Mouse (Mus musculus) lung, adult 2 months (tissue): ENCODE measurements at regions not wholly inside any gene's neighbourhood (a gene's known extent, or its start where the extent isn't known, plus 50 kb on each side); places are given as distances from the start of the nearest gene placed in this dataset.

Source experiments
- DNase-seq: peaks from one replicate; pipeline ENCODE4 v3.0.0; 2022
- H3K4me1 ChIP-seq: fragments of 200-500 bp; 2 replicates; pipeline ENCODE4 v1.6.1; 2011; ENCODE audit warnings: low read length; ENCODE audit not compliant: control insufficient read depth, insufficient read depth
- H3K4me3 ChIP-seq: fragments of 200-500 bp; replicated peaks from 2 replicates; pipeline ENCODE3; 2011; ENCODE audit warnings: low read depth, mild to moderate bottlenecking, control low read depth, low read length; ENCODE audit errors: extremely low read depth
- CTCF ChIP-seq: fragments of 200-500 bp; IDR thresholded peaks from 2 replicates; pipeline ENCODE4 v1.5.1; 2011; ENCODE audit warnings: mild to moderate bottlenecking, low read length, control low read depth; ENCODE audit not compliant: insufficient read depth
- POLR2A ChIP-seq: fragments of 200-500 bp; IDR thresholded peaks from 2 replicates; pipeline ENCODE4 v1.6.1; 2011; ENCODE audit warnings: low read depth, mild to moderate bottlenecking, control low read depth, low read length, borderline replicate concordance; ENCODE audit errors: extremely low read depth
- WGBS: fragments of 180-500 bp; shearing (Covaris S2); methylation state at CpG from one replicate; pipeline ENCODE4 v1.1.7; 2018; 5-methylcytosine and 5-hydroxymethylcytosine counted together

DNA sequence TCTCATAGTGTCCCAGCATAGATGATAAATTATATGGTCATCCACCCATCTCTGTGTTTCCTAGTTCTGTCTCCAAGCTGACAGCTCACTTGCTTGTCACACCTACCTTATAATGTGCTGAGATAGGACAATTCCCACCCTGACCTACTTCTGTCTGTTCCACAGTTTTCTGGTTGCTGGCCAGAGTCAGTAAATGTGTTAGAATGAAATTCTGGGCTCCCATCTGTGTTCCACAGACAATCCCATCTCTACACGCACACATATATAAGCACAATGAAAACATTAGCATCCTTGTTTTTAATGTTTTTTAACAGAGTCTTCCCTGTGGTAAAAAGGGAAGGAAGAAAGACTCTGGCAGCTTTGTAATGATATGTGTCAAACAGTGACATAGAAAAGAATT, 165.5 kb upstream of the Plxna2 start:
- WGBS, result 77% methylated on average over 1 of the region's 1 CpGs
- no peak for TF ChIP-seq POLR2A
- no peak for TF ChIP-seq CTCF

DNA sequence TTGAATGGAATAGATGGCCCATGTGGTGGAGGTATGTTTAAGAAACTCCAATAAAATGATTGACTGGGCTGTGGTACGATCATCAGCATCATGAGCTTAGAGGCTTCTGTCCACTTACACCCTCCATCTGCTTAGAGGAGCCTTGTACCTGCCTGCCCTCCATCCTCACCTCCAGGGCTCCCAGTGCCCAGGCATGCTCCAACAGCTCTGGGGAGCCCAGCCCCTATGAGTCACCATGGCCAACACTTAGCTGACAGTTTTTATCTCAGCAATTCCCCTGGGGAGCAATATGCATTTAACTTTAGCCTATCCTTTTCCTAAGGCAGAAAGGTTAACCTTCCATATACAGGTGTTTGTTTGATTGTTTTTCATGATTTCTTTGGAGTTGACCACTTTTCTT, 174.3 kb upstream of the Plxna2 start:
- DNase-seq, result no peak
- 91% methylated on average over 1 of the region's 1 CpGs for WGBS
- TF ChIP-seq CTCF (no peak), POLR2A (no peak)
- no peaks in the 10 kb centered on the region for H3K4me1 ChIP-seq
- H3K4me3 ChIP-seq, result no peak overlapping the region

More for the DNA sequence above, 165.5 kb upstream of the Plxna2 start:
- H3K4me3 ChIP-seq, result no peak overlapping the region
- DNase-seq, result no peak
- no peaks in the 10 kb centered on the region for H3K4me1 ChIP-seq

DNA sequence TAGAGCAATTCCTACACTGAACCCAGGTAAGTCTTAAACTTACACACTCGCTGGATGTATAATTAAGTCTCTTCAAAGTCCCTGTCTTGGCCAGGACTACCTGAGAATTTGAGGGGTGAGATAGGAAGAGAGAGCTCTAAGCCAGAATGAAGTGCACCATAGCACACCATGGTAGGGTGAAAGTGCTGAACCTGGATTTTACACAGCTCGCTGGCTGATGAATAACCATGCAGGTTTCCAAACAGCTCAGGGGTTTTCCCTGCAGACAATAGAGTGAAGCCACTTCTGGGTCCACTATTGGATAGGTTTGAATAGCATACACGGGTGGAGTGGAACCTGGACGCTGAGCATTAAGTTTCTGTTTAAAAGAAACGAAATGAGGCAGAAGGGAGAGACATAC, 180.7 kb upstream of the Plxna2 start:
- DNase-seq, result no peak
- Histone ChIP-seq H3K4me1 (no peaks in the 10 kb centered on the region), H3K4me3 (no peak overlapping the region)
- 73% methylated on average over 5 of the region's 5 CpGs for WGBS
- TF ChIP-seq CTCF (no peak), POLR2A (no peak)

DNA sequence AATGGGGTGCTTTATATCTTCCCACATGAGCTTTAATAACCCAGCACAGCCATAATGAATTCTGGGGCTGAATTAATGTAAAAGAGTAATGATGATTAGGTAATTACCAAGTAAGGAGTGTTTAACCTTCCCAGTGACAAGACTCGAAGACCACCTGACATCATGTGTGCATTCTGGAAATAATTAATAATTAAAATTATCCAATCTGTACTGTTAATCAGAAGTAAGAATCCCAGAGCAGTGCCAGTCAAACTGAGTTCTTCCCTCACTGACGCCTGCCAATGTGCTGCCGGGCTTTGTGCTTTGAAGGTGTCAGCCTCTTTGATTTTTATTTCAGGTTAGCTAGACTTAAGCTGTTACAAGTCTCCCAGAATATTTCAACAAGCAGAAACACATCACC, 183.0 kb upstream of the Plxna2 start:
- TF ChIP-seq POLR2A (no peak), CTCF (no peak)
- WGBS, result 73% methylated on average over 3 of the region's 3 CpGs

DNA sequence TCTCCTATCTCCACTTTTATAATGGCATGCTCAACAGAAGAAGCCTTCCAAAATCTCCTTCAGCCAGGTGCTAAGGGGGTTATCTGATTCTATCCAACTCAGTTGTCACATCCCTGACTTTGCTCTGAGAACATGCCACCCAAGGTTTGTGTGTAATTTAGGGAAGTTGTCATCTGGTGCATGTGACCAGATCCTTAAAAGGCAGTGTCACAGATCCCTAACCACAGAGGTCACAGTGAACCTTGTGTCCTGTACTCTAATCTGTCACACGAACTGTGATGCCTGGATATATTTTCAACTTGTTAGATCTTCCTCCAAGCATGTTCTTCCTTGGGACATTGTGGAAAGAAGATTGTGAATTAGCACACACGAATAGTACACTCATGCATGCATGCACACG, 189.4 kb upstream of the Plxna2 start:
- WGBS, result 66% methylated on average over 3 of the region's 3 CpGs
- H3K4me3 ChIP-seq, result no peak overlapping the region
- H3K4me1 ChIP-seq, result no peaks in the 10 kb centered on the region
- no peak for DNase-seq
- TF ChIP-seq POLR2A, result no peak
- TF ChIP-seq CTCF, result no peak

More for the DNA sequence above, 183.0 kb upstream of the Plxna2 start:
- Histone ChIP-seq H3K4me3 (no peak overlapping the region), H3K4me1 (no peaks in the 10 kb centered on the region)
- no peak for DNase-seq

DNA sequence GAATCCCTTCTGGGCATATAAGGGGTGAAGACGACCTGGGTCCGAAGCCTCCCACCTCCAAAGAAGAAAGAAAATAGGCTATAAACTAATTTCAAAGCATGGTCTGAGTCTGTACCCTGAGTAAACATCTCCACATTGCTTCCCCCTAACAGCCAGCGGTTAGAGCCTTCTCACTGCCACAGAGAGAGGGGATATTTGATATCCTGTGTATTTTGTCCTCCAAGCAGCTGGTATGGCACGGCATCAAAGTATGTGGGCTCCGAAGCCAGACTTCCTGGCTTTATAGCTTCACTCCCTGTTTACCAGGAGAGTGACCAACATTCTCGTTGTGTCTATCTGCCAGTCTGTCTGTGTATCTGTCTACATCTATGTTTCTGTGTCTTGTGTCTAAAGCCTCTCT, 191.7 kb upstream of the Plxna2 start:
- 46% methylated on average over 6 of the region's 6 CpGs for WGBS
- Histone ChIP-seq H3K4me1 (no peaks in the 10 kb centered on the region), H3K4me3 (no peak overlapping the region)
- DNase-seq, result no peak
- no peak for TF ChIP-seq CTCF
- no peak for TF ChIP-seq POLR2A

DNA sequence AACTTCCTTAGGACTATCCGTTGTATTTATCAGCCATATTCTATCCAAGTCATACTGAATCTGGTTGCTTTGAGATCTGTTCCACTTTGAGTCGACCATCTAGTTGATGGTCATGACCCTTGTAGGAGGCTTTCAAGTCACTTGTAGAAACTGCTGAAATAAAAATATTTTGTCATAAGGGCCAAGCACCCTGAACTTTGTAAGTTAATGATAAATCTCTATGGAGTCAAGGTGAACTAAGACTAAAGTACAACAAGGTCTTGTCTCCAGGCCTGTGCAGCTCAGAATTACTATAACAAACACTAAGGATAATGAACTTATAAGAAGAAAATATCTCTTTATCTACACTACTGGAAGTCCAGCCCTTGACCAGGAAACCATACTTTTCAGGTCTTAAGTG, 193.8 kb upstream of the Plxna2 start:
- Histone ChIP-seq H3K4me1 (no peaks in the 10 kb centered on the region), H3K4me3 (no peak overlapping the region)
- no peak for TF ChIP-seq CTCF
- TF ChIP-seq POLR2A, result no peak
- no peak for DNase-seq
- WGBS, result 66% methylated on average over 2 of the region's 2 CpGs

DNA sequence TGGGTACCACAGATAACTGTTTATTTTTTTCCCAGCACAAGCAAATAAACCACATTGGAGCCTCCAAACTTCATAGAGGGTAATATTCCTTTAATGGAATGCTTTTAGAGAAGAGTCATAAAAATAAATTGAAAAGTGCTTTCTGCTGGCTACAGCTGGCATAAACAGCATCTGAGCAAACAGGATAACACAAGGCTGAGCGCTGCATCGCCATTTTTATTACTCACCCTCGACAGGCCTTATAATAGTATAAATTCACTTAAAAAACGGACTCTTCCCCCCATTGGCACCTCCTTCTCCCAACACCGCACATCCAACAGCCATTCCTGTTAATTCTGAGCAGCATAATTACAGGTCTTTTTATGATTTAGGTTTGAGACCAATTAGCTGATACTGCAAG, 205.8 kb upstream of the Plxna2 start:
- WGBS, result 64% methylated on average over 5 of the region's 5 CpGs
- no peak for DNase-seq
- H3K4me3 ChIP-seq, result no peak overlapping the region
- no peak for TF ChIP-seq POLR2A
- TF ChIP-seq CTCF, result no peak
- H3K4me1 ChIP-seq, result no peaks in the 10 kb centered on the region

DNA sequence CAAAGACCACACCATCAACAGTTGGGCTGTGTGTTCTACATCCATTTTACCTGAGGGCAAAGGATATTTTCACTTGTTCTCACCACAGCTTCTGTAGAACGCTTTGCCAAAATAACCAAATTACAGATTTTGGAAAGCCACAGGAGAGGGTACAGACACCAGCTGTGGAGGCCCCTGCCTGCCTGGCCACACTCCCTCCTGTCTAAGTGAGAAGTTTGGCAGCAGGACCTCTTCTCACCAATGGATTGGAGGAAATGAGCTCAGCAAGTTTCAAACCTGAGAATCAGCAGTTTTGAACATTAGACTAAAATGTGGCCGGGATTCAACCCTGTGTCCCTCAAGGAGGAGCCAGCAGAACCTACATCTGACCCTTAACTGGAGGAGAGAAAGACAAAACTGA, 206.2 kb upstream of the Plxna2 start:
- Histone ChIP-seq H3K4me1 (no peaks in the 10 kb centered on the region), H3K4me3 (no peak overlapping the region)
- no peak for DNase-seq
- no peak for TF ChIP-seq CTCF
- no peak for TF ChIP-seq POLR2A
- 59% methylated on average over 2 of the region's 2 CpGs for WGBS

DNA sequence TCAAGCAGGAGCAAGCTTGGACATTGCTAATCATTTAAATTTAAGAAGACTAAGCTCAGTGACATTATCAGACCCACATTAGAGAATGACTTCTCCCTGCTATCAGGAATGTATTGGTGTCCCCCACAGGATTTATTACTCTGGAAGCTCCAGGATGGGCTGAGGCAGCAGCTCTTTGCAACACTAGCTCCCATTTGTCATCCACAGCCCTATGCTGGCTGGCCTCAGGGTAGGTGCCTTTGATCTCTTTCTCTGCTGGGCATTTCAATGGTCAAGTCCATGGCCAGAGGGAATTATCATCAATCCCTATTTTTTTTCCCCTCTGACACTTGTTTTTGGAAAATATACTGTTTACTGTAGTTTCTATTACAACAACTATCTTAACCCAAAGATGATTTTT, 218.7 kb upstream of the Plxna2 start:
- no peak for DNase-seq
- H3K4me1 ChIP-seq, result no peaks in the 10 kb centered on the region
- no peak for TF ChIP-seq POLR2A
- no peak overlapping the region for H3K4me3 ChIP-seq
